Mouse (Mus musculus) liver, embryonic 14.5 days (tissue): ENCODE measurements around the gene Odf3b. TPM values are rescaled to one million over a fixed set of nuclear protein-coding genes. Genes with fewer than 3 reads are reported as not detected.

Source experiments
- ATAC-seq: fragments of 200-750 bp; cut with Nextera tagmentation; 2 replicates; pipeline ENCODE4 v1.8.0; 2017; ENCODE audit warnings: moderate number of reproducible peaks, mild to moderate bottlenecking, moderate library complexity; ENCODE audit not compliant: insufficient read depth
- DNase-seq, 3 experiments: peaks; one replicate each; pipeline ENCODE4 v3.0.0-alpha.2; 2012 to 2013; ENCODE audit warnings: low read depth in 3 of 3, low spot score in 3 of 3
- H3K27ac ChIP-seq: fragments of 300-500 bp; sonication (generic); 2 replicates; pipeline ENCODE4 v1.5.1; 2014; ENCODE audit warnings: moderate library complexity, mild to moderate bottlenecking, control low read depth, inconsistent platforms
- H3K27me3 ChIP-seq: fragments of 300-500 bp; sonication (generic); 2 replicates; pipeline ENCODE4 v1.6.1; 2014; ENCODE audit warnings: mild to moderate bottlenecking, low read length, moderate library complexity; ENCODE audit not compliant: control insufficient read depth, insufficient read depth
- H3K36me3 ChIP-seq: fragments of 300-500 bp; sonication (generic); replicated peaks from 2 replicates; pipeline ENCODE4 v1.6.1; 2014; ENCODE audit warnings: low read depth; ENCODE audit not compliant: control insufficient read depth, insufficient read depth
- H3K4me1 ChIP-seq, 2 experiments: fragments of 200-500 bp in 1 of 2; fragments of 300-500 bp in 1 of 2; sonication (generic) in 1 of 2; replicated peaks; 2 replicates each; pipeline ENCODE4 v1.6.1; 2012 to 2014; ENCODE audit warnings: antibody characterized with exemption in 1 of 2, inconsistent platforms in 1 of 2, low read length in 1 of 2; ENCODE audit not compliant: control insufficient read depth in 2 of 2, insufficient read depth in 2 of 2
- H3K4me2 ChIP-seq: fragments of 300-500 bp; sonication (generic); 2 replicates; pipeline ENCODE4 v1.6.1; 2014; ENCODE audit warnings: low read depth, mild to moderate bottlenecking, control low read depth, moderate library complexity
- H3K4me3 ChIP-seq, 2 experiments: fragments of 200-500 bp in 1 of 2; fragments of 300-500 bp in 1 of 2; sonication (generic) in 1 of 2; 2 replicates each; pipeline ENCODE4 v1.5.1; 2012 to 2014; ENCODE audit warnings: low read depth in 2 of 2, low read length in 2 of 2, mild to moderate bottlenecking in 2 of 2, control low read depth in 1 of 2, inconsistent platforms in 1 of 2, moderate library complexity in 1 of 2; ENCODE audit not compliant: insufficient read depth in 1 of 2
- H3K9ac ChIP-seq: fragments of 300-500 bp; sonication (generic); replicated peaks from 2 replicates; pipeline ENCODE4 v1.6.1; 2014; ENCODE audit warnings: mild to moderate bottlenecking, control low read depth, moderate library complexity
- H3K9me3 ChIP-seq: fragments of 300-500 bp; sonication (generic); 2 replicates; pipeline ENCODE4 v1.6.1; 2016; ENCODE audit warnings: low read length, mixed read lengths; ENCODE audit not compliant: control insufficient read depth
- CTCF ChIP-seq: IDR thresholded peaks from 2 replicates; pipeline ENCODE4 v1.5.1; 2016; ENCODE audit warnings: antibody characterized with exemption, low read depth, control low read depth
- EP300 ChIP-seq: IDR thresholded peaks from 2 replicates; pipeline ENCODE4 v1.6.1; 2016; ENCODE audit warnings: antibody characterized with exemption, low read depth
- WGBS: fragments of 180-500 bp; shearing (Covaris S2); extraction: QIAGEN DNeasy Blood & Tissue Kit; methylation state at CpG from one replicate; pipeline ENCODE4 v1.1.7; 2014; ENCODE audit not compliant: insufficient replicate concordance; 5-methylcytosine and 5-hydroxymethylcytosine counted together
- polyA plus RNA-seq, 2 experiments: library from polyadenylated mRNA; depleted of rRNA in 1 of 2; stranded (reverse) in 1 of 2; unstranded in 1 of 2; fragments of >200 nt; fragmentation: Nextera tagmentation in 1 of 2; extraction: Ambion mirVana in 1 of 2; gene quantifications; 2 replicates each; pipeline versions ENCODE4 v1.2.1 to v1.2.3; 2012 to 2014

Gene Odf3b
- polyA plus RNA-seq, 2 experiments, result 0.57 to 0.76 TPM

DNA sequence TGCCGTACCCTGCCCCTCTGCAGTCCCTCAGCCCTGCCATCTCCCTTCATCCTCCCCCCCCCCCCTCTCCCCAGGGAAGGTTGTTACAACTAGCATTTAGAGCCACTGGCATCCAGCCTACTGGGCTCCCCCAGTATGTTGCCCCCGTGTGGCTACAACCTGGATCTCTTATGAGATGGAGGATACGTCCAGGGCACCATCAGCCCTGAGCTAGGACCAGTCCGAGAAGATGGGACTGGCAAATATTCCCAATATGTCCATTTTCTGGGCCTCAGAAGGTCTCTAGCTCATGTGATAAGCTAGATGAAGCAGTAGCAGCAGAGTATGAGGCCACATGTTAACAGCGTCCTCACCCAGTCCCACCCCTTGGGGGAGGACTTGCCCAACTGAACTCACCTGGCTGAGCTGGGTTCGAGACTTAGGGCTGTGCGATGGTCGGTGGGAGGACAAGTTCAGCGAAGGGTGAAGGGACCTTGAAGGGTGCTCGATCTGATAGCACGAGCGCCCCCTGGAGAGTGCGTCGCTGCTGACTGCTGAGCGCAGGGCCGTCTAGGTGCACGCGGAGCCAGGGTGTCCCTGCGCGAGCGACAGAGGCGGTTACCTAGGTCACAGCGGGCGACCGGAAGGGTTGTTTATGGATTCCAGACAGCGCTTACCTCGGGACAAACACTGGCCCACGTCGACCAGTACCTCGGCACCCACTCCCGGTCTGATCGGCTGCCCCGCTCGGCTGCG is 5.9 kb downstream of the Odf3b start:
- Histone ChIP-seq H3K9me3 (no peaks in the 10 kb centered on the region), H3K4me1 (peaks cover 0 to 4% of the 10 kb centered on the region in 2 experiments; a peak in 1 of 4 replicates), H3K4me3 (peak overlapping the region; percentile 69 to 82), H3K4me2 (peak overlapping the region; percentile 75), H3K27me3 (peaks cover 17% of the 10 kb centered on the region), H3K27ac (peak overlapping the region; percentile 35), H3K9ac (peak overlapping the region; percentile 85), H3K36me3 (peaks cover 44% of the 10 kb centered on the region)
- DNase-seq (peak; percentile 69 to 79 (median 74)), ATAC-seq (peak; percentile 84)
- 1% methylated on average over 35 of the region's 35 CpGs for WGBS
- peak; percentile 88 for TF ChIP-seq CTCF
- TF ChIP-seq EP300, result no peak

GRCm38 (mm10) chr15:89372536-89372935 is 6.5 kb downstream of the Odf3b start:
- H3K9me3 ChIP-seq, result no peaks in the 10 kb centered on the region
- peaks cover 0 to 4% of the 10 kb centered on the region in 2 experiments; a peak in 1 of 4 replicates for H3K4me1 ChIP-seq
- peaks cover 51% of the 10 kb centered on the region for H3K36me3 ChIP-seq
- no peak overlapping the region for H3K27ac ChIP-seq
- no peak overlapping the region for H3K9ac ChIP-seq
- peaks cover 10% of the 10 kb centered on the region for H3K27me3 ChIP-seq
- 77% methylated on average over 7 of the region's 7 CpGs for WGBS
- H3K4me2 ChIP-seq, result peak overlapping the region; percentile 75
- no peak for DNase-seq
- 0 out of 4 replicates have a peak overlapping the region, but pooled peaks of 1 of the 2 experiments have one; percentile 69 for H3K4me3 ChIP-seq
- TF ChIP-seq CTCF, result no peak
- no peak for TF ChIP-seq EP300
- no peak for ATAC-seq

- no peak overlapping the region for H3K27ac ChIP-seq
- no peak for TF ChIP-seq EP300
- no peak for TF ChIP-seq CTCF
- peaks cover 6% of the 10 kb centered on the region; the same call in 1 of the 2 replicates for H3K27me3 ChIP-seq
- no peak for DNase-seq
- H3K9me3 ChIP-seq, result no peaks in the 10 kb centered on the region
- no peak overlapping the region for H3K4me3 ChIP-seq
- ATAC-seq, result no peak
- no peak overlapping the region for H3K9ac ChIP-seq
- WGBS, result 84% methylated on average over 13 of the region's 13 CpGs
- H3K4me2 ChIP-seq, result no peak overlapping the region
- H3K36me3 ChIP-seq, result peaks cover 55% of the 10 kb centered on the region
- 0 out of 4 replicates have a peak, but pooled peaks cover 0 to 3% of the 10 kb centered on the region in 2 experiments for H3K4me1 ChIP-seq
Measured at GRCm38 (mm10) chr15:89372068-89372467, 7.0 kb downstream of the Odf3b start.

- no peaks in the 10 kb centered on the region for H3K4me1 ChIP-seq
- no peak overlapping the region for H3K4me2 ChIP-seq
- no peak overlapping the region for H3K4me3 ChIP-seq
- H3K9me3 ChIP-seq, result no peaks in the 10 kb centered on the region
- ATAC-seq (no peak), DNase-seq (no peak)
- H3K27ac ChIP-seq, result no peak overlapping the region
- no peak overlapping the region for H3K9ac ChIP-seq
- TF ChIP-seq EP300, result no peak
- no peak for TF ChIP-seq CTCF
- WGBS, result 87% methylated on average over 4 of the region's 4 CpGs
- H3K36me3 ChIP-seq, result peaks cover 98% of the 10 kb centered on the region
- no peaks in the 10 kb centered on the region for H3K27me3 ChIP-seq
Measured at GRCm38 (mm10) chr15:89365141-89365551, 13.9 kb downstream of the Odf3b start.

GRCm38 (mm10) chr15:89363051-89363450 is 16.0 kb downstream of the Odf3b start:
- H3K36me3 ChIP-seq, result peaks cover 84% of the 10 kb centered on the region
- DNase-seq, result no peak
- no peak overlapping the region for H3K4me2 ChIP-seq
- WGBS, result 92% methylated on average over 7 of the region's 7 CpGs
- H3K9ac ChIP-seq, result no peak overlapping the region
- ATAC-seq, result no peak
- H3K4me1 ChIP-seq, result peaks cover 5 to 6% of the 10 kb centered on the region in 2 experiments; a peak in 2 of 4 replicates
- H3K27ac ChIP-seq, result no peak overlapping the region
- no peak overlapping the region for H3K4me3 ChIP-seq
- H3K9me3 ChIP-seq, result no peaks in the 10 kb centered on the region
- TF ChIP-seq CTCF, result no peak
- no peak for TF ChIP-seq EP300
- H3K27me3 ChIP-seq, result no peaks in the 10 kb centered on the region
